Mouse (Mus musculus) erythroblast, embryonic 14.5 days (primary cell): ENCODE measurements around the gene Rab25.

Experiments used
- GATA1 ChIP-seq: IDR thresholded peaks from 2 replicates; pipeline ENCODE4 v1.6.1; 2012; ENCODE audit warnings: low read length, inconsistent platforms, mixed read lengths
- TAL1 ChIP-seq: IDR thresholded peaks from 3 replicates; pipeline ENCODE4 v1.6.1; 2012; ENCODE audit warnings: low read length, inconsistent platforms, mixed read lengths

DNA sequence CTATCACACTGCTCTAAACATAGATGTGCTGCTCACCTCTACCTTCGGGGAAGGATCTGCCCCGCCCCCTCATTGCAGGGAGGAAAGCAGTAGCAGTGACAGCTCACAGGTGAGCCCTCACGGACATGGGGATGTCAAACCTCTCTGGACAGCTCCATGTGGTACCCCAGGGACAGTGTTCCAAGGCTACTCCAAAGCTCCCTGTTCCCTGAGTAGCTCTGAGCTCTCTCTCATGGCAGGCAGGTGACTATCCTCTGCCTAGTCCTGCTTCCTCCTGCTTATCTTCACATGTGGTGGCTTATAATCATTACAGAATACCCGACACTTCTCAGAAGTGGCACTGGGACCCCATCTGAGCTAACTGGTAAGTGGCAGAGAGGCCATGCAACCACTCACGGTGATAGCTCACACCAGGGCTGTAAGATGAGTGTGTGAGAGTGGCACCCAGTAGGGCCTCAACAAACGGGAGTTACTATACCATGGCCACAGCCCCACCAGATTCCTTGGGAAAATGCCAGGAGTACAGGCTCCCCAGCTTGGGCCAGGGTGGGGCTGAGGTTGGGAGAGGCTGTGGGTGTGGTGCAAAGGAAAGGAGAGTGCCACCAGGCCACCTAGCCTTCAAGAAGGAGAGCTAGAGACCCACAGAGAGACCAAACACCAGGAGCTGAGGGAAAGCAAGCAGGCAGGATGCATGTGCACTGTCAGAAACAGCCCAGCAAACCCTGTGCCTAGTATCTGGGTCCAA, 1.3 kb downstream of the Rab25 start:
- TF ChIP-seq GATA1 (no peak), TAL1 (no peak)
